Mouse (Mus musculus): ENCODE results near the gene Mettl6. TPM values are rescaled to one million over a fixed set of nuclear protein-coding genes. Genes with fewer than 3 reads are reported as not detected.

The Mettl6 gene
- 43.7 and 46.9 TPM in 2 replicates for polyA plus RNA-seq (2016; fragmentation: Nextera tagmentation; extraction: Ambion mirVana)

- Histone ChIP-seq H3K4me3 (peak within 1 kb of the TSS; percentile 95), H3K27me3 (replicated peaks) (no peaks in the 10 kb centered on the region), H3K36me3 (peaks cover 65% of the 10 kb centered on the region), H3K4me1 (peaks cover 51% of the 10 kb centered on the region), H3K9ac (peak within 1 kb of the TSS; percentile 93), H3K27ac (peak within 1 kb of the TSS; percentile 94), H3K4me2 (peak within 1 kb of the TSS; percentile 84), H3K9me3 (replicated peaks) (no peaks in the 10 kb centered on the region)
- ATAC-seq = peak; percentile 86
- WGBS (ENCODE audit: insufficient replicate concordance) = 0% methylated on average over 48 of the region's 49 CpGs
Observed at GRCm38 (mm10) chr14:31494975-31495455, at the start of gene Mettl6. TSS of gene Mettl6 (minus strand) at chr14:31495040.

GRCm38 (mm10) chr14:31543885-31544442, 49.1 kb upstream of the Mettl6 start:
- Histone ChIP-seq H3K4me3 (no peak overlapping the region), H3K9me3 (replicated peaks) (no peaks in the 10 kb centered on the region), H3K36me3 (no peaks in the 10 kb centered on the region), H3K27ac (no peak overlapping the region), H3K9ac (no peak overlapping the region), H3K27me3 (replicated peaks) (peaks cover 12% of the 10 kb centered on the region; the same call in 1 of the 2 replicates), H3K4me1 (0 out of 2 replicates have a peak, but pooled peaks cover 4% of the 10 kb centered on the region), H3K4me2 (no peak overlapping the region)
- no peak for ATAC-seq
- 74% methylated on average over 11 of the region's 11 CpGs for WGBS (ENCODE audit: insufficient replicate concordance)

GRCm38 (mm10) chr14:31537298-31537697, 42.5 kb upstream of the Mettl6 start:
- WGBS (ENCODE audit: insufficient replicate concordance) = 55% methylated on average over 6 of the region's 6 CpGs
- 0 out of 2 replicates have a peak, but pooled peaks cover 3% of the 10 kb centered on the region for H3K27me3 ChIP-seq (replicated peaks)
- H3K4me1 ChIP-seq = 0 out of 2 replicates have a peak, but pooled peaks cover under 1% of the 10 kb centered on the region
- H3K27ac ChIP-seq = no peak overlapping the region
- H3K9ac ChIP-seq = no peak overlapping the region
- no peaks in the 10 kb centered on the region for H3K36me3 ChIP-seq
- H3K9me3 ChIP-seq (replicated peaks) = no peaks in the 10 kb centered on the region
- no peak overlapping the region for H3K4me3 ChIP-seq
- H3K4me2 ChIP-seq = no peak overlapping the region
- ATAC-seq = no peak

- no peak overlapping the region for H3K4me2 ChIP-seq
- H3K27ac ChIP-seq = no peak overlapping the region
- H3K36me3 ChIP-seq = no peaks in the 10 kb centered on the region
- peaks cover 14% of the 10 kb centered on the region for H3K4me1 ChIP-seq
- 36% methylated on average over 3 of the region's 3 CpGs for WGBS (ENCODE audit: insufficient replicate concordance)
- 0 out of 2 replicates have a peak, but pooled peaks cover 7% of the 10 kb centered on the region for H3K27me3 ChIP-seq (replicated peaks)
- H3K9me3 ChIP-seq (replicated peaks) = no peaks in the 10 kb centered on the region
- no peak for ATAC-seq
- H3K4me3 ChIP-seq = no peak overlapping the region
- no peak overlapping the region for H3K9ac ChIP-seq
Observed at GRCm38 (mm10) chr14:31532656-31533055, 37.8 kb upstream of the Mettl6 start.

- Histone ChIP-seq H3K36me3 (no peaks in the 10 kb centered on the region), H3K9me3 (replicated peaks) (no peaks in the 10 kb centered on the region), H3K27ac (no peak overlapping the region), H3K4me1 (peaks cover 14% of the 10 kb centered on the region), H3K4me3 (no peak overlapping the region), H3K4me2 (no peak overlapping the region), H3K9ac (no peak overlapping the region), H3K27me3 (replicated peaks) (0 out of 2 replicates have a peak, but pooled peaks cover 7% of the 10 kb centered on the region)
- ATAC-seq = no peak
- WGBS (ENCODE audit: insufficient replicate concordance) = 27% methylated on average over 12 of the region's 12 CpGs
Observed at GRCm38 (mm10) chr14:31531506-31532148, 36.8 kb upstream of the Mettl6 start.

GRCm38 (mm10) chr14:31530847-31531246, 36.0 kb upstream of the Mettl6 start:
- H3K27me3 ChIP-seq (replicated peaks) = 0 out of 2 replicates have a peak, but pooled peaks cover 7% of the 10 kb centered on the region
- WGBS (ENCODE audit: insufficient replicate concordance) = 63% methylated on average over 4 of the region's 4 CpGs
- no peaks in the 10 kb centered on the region for H3K36me3 ChIP-seq
- no peak overlapping the region for H3K4me2 ChIP-seq
- peaks cover 14% of the 10 kb centered on the region for H3K4me1 ChIP-seq
- no peak overlapping the region for H3K9ac ChIP-seq
- no peak overlapping the region for H3K4me3 ChIP-seq
- no peak for ATAC-seq
- H3K27ac ChIP-seq = 0 out of 2 replicates have a peak overlapping the region, but pooled peaks have one; percentile 17
- H3K9me3 ChIP-seq (replicated peaks) = no peaks in the 10 kb centered on the region

GRCm38 (mm10) chr14:31525040-31525810, 30.4 kb upstream of the Mettl6 start:
- 58% methylated on average over 7 of the region's 7 CpGs for WGBS (ENCODE audit: insufficient replicate concordance)
- no peaks in the 10 kb centered on the region for H3K9me3 ChIP-seq (replicated peaks)
- H3K36me3 ChIP-seq = no peaks in the 10 kb centered on the region
- no peak overlapping the region for H3K4me3 ChIP-seq
- no peak overlapping the region for H3K27ac ChIP-seq
- no peaks in the 10 kb centered on the region for H3K4me1 ChIP-seq
- no peak overlapping the region for H3K4me2 ChIP-seq
- H3K9ac ChIP-seq = no peak overlapping the region
- 0 out of 2 replicates have a peak, but pooled peaks cover 7% of the 10 kb centered on the region for H3K27me3 ChIP-seq (replicated peaks)
- no peak for ATAC-seq

- Histone ChIP-seq H3K27ac (no peak overlapping the region), H3K4me1 (peaks cover 6% of the 10 kb centered on the region; the same call in 1 of the 2 replicates), H3K9me3 (replicated peaks) (no peaks in the 10 kb centered on the region), H3K27me3 (replicated peaks) (no peaks in the 10 kb centered on the region), H3K36me3 (no peaks in the 10 kb centered on the region), H3K4me2 (no peak overlapping the region), H3K9ac (no peak overlapping the region), H3K4me3 (no peak overlapping the region)
- ATAC-seq = no peak
- WGBS (ENCODE audit: insufficient replicate concordance) = 65% methylated on average over 2 of the region's 2 CpGs
Observed at GRCm38 (mm10) chr14:31521318-31521717, 26.5 kb upstream of the Mettl6 start.

GRCm38 (mm10) chr14:31519165-31519564, 24.3 kb upstream of the Mettl6 start:
- H3K9ac ChIP-seq = no peak overlapping the region
- no peak for ATAC-seq
- no peak overlapping the region for H3K4me3 ChIP-seq
- 29% methylated on average over 3 of the region's 3 CpGs for WGBS (ENCODE audit: insufficient replicate concordance)
- peaks cover 6% of the 10 kb centered on the region; the same call in 1 of the 2 replicates for H3K4me1 ChIP-seq
- H3K36me3 ChIP-seq = no peaks in the 10 kb centered on the region
- no peaks in the 10 kb centered on the region for H3K27me3 ChIP-seq (replicated peaks)
- H3K4me2 ChIP-seq = peak overlapping the region; percentile 31; the same call in 1 of the 2 replicates
- no peak overlapping the region for H3K27ac ChIP-seq
- no peaks in the 10 kb centered on the region for H3K9me3 ChIP-seq (replicated peaks)

GRCm38 (mm10) chr14:31515895-31516294, 21.1 kb upstream of the Mettl6 start:
- no peak for ATAC-seq
- 82% methylated on average over 2 of the region's 2 CpGs for WGBS (ENCODE audit: insufficient replicate concordance)
- no peak overlapping the region for H3K9ac ChIP-seq
- peaks cover 6% of the 10 kb centered on the region; the same call in 1 of the 2 replicates for H3K4me1 ChIP-seq
- no peak overlapping the region for H3K4me2 ChIP-seq
- no peak overlapping the region for H3K27ac ChIP-seq
- H3K36me3 ChIP-seq = peaks cover 13% of the 10 kb centered on the region
- no peaks in the 10 kb centered on the region for H3K27me3 ChIP-seq (replicated peaks)
- H3K9me3 ChIP-seq (replicated peaks) = no peaks in the 10 kb centered on the region
- no peak overlapping the region for H3K4me3 ChIP-seq

- H3K36me3 ChIP-seq = peaks cover 66% of the 10 kb centered on the region
- H3K4me1 ChIP-seq = no peaks in the 10 kb centered on the region
- no peak for ATAC-seq
- no peaks in the 10 kb centered on the region for H3K9me3 ChIP-seq (replicated peaks)
- no peak overlapping the region for H3K4me2 ChIP-seq
- H3K27me3 ChIP-seq (replicated peaks) = no peaks in the 10 kb centered on the region
- 92% methylated on average over 3 of the region's 3 CpGs for WGBS (ENCODE audit: insufficient replicate concordance)
- H3K9ac ChIP-seq = no peak overlapping the region
- no peak overlapping the region for H3K4me3 ChIP-seq
- H3K27ac ChIP-seq = no peak overlapping the region
Observed at GRCm38 (mm10) chr14:31510322-31510721, 15.5 kb upstream of the Mettl6 start.

- H3K27me3 ChIP-seq (replicated peaks) = no peaks in the 10 kb centered on the region
- no peak overlapping the region for H3K27ac ChIP-seq
- WGBS (ENCODE audit: insufficient replicate concordance) = 90% methylated on average over 2 of the region's 2 CpGs
- H3K9me3 ChIP-seq (replicated peaks) = no peaks in the 10 kb centered on the region
- H3K4me3 ChIP-seq = no peak overlapping the region
- H3K4me1 ChIP-seq = no peaks in the 10 kb centered on the region
- H3K4me2 ChIP-seq = no peak overlapping the region
- no peak for ATAC-seq
- H3K9ac ChIP-seq = no peak overlapping the region
- peaks cover 70% of the 10 kb centered on the region for H3K36me3 ChIP-seq
Observed at GRCm38 (mm10) chr14:31509911-31510310, 15.1 kb upstream of the Mettl6 start.
